Mouse (Mus musculus): ENCODE results near the gene Parp16.
"Not testable (repeated sequence)": the region's sequence is repeated elsewhere in the genome, so short reads cannot be mapped to it uniquely, and the experiment has no call there.

Parp16 gene

DNA sequence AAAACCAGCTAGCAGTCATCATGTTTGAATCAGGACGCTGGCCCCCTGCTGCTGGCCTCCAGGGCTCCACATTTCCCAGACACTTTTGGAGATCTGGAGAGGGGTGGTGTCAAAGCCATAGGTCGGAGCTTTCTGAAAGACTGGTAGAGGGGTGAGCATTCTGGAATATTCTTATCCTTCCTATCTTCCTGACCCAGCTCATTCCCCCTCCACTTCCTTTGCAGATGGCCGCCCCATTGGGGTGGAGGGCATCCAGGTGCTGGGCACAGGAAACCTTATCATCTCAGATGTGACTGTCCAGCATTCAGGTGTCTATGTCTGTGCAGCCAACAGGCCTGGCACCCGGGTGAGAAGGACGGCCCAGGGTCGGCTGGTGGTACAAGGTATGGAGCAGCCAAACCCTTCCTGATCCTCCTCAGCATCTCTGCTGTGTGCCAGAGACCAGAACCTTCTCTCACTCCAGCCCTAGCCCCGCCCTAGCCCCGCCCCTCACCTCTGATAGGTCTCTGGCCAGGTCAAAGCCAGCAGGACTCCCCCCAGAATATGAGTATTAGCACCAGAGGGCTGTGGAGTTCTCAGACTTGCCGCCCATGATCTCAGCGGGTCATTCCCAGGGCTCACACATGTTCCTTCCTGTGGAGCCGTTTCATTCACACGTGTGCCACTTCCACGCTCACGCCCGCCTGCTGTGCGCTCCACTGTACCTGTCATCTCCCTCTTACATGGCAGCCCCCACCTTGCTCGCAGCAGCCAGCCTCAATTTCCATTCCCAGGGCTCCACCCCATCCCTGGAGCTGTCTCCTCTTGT, 15.1 kb upstream of the Parp16 start:
- no peak for DNase-seq

DNA sequence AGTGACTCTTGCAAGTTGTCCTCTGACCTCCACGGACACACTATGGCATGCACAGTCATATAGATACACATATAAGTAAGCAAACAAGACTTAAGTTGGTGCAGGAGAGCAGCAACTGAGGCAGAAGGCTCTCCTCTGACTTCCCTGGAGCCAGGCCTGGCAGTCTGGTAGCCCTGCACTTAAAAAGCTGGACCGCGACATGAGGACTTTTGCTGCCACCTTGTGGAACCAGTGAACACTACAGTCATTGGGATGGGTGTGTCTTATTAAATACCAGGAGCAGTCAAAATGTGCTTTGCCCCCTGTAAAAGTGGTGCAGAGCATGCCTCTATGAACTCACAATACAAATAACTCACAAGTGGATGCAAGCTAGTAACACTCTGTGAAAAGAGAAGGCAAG, 6.6 kb upstream of the Parp16 start:
- peak; percentile 80 to 83 for DNase-seq

DNA sequence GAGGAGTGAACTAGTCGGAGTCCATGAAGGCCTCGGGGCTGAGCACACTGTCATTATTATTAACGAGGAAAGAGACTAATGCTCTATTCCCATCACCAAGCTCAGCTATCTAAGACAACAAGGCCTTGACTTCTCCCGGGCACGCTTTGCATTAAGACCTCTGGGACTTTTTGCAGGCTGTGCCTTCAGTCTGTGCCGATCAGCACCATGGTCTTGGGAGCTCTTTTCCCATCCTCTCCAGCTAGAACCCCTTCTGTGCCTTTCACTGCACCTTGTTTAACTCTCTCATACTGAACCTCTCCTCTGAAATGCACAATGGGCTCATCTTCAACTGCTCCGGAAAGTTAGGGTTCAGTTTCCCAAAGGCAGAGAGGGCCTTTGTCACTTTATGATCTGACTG, 4.8 kb upstream of the Parp16 start:
- no peak for DNase-seq

DNA sequence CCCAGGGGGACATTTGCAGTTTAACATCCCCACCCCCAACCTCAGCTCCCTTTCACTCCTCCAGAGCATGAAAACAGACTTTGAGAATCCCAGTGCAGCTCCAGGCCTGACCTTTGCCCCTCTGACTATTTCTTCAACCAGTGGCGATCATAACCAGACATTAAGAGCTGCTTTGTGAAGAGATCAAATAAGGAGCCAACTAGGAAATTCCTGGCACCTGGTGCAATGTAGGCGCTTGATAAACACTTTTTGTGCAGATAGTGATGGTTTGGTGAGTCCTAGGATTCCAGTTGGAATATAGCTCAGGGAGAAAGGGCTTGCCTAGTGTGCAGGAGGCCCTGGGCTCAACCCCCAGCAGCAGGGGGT, 3.8 kb upstream of the Parp16 start:
- DNase-seq: no peak

DNA sequence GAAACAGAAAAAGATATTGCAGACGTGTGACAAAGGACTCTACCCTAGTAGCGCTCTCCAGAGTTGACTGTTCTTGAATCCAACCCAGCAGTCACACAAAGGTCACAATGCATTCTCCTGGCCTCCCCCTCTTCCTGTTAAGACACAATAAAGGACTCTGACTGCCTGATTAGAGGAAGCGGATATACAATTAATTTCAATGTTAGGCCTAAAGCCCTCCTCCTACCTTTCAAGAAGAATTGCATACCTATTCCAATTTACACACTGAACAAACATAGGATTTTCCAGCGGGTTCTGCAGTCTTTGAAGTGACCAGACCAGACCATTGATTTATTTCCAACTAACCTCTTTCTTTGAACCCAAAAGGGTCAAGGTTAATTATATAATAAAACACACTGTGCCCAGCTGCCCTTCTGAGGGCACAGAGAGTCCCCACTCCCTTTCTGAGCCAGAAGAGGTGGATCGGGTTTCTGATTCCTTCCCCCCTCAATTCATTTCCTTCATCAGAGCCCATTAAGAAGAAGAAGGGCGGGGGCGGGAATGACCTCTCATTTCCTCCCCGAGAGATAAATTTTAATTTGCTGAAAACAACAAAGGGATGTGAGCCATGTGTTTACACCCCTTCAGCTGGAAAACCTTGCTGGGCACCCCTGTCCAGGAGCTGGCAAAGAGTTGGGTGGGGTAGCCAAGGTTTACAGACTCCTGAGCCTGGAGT, 3.2 kb upstream of the Parp16 start:
- no peak for DNase-seq

DNA sequence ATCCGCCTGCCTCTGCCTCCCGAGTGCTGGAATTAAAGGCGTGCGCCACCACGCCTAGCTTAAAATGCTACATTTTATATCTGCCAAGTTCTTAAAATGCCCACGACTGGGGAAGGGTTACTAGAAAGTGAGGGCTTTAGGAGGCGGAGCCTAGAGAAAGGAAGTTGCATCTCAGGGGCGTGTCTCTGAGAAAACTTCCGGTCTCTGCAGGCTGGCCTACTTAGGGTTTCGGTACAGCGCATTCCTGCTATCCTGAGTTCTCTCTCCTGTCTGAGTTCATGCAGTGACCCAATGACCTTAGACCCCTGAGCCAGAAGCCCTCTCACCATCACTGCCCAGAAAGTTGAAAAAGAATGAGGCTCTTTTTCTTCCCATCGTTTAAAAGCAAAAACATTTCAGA, 1.9 kb upstream of the Parp16 start:
- no peak for DNase-seq

DNA sequence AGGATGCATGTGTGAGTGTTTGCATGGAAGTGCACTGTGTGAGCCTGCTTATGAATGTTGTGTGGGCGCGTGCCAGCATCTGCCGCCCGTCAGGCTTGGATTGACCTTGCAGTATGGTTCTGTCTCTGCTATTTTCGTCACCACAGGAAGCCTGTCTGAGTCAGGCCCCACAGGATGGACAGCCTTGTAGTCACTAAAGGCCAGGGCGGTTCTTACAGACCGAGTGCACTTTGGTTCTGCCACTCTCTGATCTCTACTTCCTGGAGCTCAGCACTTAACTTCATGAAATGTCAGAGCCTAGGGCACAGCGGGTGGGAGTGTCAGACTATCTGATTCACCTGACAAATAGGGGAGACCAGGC, 448 bp downstream of the Parp16 start:
- DNase-seq: peak; percentile 37 to 52

DNA sequence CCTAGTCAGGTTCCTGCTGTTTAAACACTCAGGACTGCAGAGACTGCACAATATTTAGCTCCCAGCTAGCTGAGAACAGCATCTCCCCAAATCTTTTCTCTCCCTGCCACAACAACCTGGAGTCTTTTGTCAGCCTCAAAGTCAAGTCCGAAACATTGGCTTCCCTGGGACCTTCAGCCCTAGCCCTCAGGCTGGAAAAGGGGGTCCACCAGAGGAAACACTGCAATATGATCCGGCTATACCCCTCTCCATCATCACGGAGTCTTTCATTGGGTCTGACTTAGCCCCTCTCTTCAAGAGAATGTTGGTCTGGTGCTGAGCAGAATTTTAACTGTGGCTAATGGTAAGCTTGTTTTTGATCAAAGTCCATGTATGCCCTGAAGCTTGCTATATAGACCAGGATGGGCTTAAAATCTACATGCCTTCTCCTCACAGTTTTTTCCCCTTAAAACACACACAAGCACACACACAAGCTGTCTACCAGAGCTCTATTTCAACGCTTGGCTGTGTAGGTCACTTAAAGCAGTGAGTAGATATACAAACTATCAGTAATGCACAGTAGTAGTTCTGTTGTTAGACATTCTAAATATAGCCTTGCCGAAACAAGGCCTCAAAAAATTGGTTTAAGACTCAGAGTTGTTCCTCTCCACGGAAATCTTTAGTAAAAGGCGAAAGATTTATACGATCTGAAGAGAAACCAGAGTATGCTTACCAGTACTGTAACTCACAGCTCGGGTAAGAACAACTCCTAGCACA, 1.0 kb downstream of the Parp16 start:
- DNase-seq: peak in 1 of 2 experiments; percentile 34

DNA sequence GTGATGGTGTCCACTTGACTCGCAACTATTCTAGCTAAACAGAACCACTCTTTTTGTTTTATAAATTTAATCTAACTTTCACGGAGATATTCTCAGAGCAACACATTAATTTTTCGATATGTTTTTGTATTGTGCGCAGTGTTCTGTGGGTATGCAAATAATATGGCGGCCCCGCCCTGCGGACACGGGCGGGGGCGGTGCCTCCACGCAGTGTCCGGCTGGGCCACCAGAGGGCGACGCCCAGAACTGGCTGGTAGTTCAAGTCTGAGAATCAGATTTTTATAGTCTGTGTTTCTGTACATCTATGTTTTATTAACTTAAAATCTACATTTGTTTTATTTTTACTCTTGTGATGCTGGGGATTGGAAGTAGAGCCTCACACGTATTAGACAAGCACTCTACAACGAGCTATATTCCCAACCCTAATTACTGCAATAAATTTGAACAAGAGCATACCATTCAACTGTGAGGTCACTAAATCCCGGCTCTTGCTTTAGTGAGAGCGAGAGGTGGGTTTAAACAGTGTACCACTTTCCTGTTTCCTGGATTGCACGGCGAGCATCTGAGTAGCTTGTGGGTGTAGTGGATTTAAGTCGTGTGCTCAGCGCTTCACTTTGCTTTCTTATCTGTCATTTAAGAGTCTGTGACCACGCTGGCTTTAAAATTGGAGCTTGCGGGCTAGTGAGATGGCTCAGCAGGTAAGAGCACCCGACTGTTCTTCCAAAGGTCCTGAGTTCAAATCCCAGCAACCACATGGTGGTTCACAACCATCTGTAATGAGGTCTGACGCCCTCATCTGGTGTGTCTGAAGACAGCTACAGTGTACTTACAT, 1.8 kb downstream of the Parp16 start:
- DNase-seq: peak; percentile 89 to 92

DNA sequence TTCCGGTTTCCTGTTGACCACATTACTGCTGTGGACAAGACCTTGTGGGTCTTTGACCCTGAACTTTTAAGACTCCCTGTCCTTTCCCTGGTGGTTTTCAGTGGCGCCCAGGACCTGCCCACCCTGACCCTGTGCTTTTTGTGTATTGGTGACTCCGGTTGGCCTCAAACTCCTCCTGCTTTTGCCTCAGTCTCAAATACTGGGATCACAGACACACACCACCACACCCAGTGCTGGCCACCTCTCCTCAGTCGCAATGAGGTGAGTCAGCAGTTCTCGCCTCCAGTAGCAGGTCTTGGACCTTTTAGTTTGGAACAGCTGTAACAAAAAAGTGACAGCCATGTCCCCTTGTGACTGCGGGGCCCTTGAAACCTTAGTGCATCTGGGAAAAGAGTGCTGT, 2.7 kb downstream of the Parp16 start:
- peak in 1 of 2 experiments; percentile 14 for DNase-seq

DNA sequence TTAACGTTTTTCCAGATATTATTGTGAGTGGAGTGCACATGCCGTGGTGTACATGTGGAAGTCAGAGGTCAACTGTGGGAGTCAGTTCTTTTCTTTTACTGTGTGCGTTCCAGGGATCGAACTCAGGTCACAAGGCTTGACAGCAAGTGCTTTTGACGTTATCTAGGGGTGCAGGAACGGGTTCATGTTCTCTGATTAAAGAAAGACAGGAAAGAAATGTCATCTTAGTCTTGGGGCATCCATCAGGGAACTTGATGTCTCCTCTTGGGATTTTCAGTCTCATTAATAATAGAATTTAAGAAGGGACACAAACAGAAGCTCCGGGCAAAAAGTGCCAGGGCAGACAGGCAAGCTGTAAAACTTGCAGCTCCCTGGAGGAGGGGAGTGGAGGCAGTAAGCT, 4.6 kb downstream of the Parp16 start:
- DNase-seq: no peak

DNA sequence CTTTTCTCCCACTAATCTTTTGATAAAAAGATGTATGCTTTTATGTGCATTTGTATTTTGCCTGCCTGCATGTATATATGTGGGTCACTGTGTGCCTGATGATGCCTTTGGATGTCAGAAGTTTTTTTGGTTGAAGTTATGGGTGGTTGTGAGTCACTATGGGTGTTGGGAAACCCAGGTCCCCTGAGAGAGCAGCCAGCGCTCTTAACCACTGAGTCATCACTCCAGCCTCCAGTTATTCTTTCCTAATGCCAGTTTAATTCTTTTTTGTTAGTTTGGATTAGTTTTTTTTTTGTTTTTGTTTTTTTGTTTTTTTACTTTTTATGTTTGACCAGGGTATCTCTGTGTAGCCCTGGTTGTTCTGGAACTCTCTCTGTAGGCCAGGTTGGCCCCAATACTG, 5.5 kb downstream of the Parp16 start:
- peak; percentile 62 to 65 for DNase-seq

DNA sequence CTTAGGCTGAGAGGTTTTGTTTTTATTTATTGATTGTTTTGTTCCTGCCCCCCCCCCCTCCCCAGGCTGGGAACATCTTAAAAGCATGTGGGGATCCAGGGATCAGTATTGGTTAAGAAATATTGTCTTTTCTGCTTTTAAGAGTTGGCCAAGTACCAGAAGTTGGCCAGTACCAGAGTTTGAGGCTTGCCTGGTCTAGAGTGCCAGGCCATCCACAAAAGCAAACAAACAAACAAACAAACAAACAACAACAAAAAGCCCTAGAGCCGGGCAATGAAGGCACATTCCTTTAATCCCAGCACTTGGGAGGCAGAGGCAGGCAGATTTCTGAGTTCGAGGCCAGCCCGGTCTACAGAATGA, 5.8 kb downstream of the Parp16 start:
- DNase-seq: no peak

DNA sequence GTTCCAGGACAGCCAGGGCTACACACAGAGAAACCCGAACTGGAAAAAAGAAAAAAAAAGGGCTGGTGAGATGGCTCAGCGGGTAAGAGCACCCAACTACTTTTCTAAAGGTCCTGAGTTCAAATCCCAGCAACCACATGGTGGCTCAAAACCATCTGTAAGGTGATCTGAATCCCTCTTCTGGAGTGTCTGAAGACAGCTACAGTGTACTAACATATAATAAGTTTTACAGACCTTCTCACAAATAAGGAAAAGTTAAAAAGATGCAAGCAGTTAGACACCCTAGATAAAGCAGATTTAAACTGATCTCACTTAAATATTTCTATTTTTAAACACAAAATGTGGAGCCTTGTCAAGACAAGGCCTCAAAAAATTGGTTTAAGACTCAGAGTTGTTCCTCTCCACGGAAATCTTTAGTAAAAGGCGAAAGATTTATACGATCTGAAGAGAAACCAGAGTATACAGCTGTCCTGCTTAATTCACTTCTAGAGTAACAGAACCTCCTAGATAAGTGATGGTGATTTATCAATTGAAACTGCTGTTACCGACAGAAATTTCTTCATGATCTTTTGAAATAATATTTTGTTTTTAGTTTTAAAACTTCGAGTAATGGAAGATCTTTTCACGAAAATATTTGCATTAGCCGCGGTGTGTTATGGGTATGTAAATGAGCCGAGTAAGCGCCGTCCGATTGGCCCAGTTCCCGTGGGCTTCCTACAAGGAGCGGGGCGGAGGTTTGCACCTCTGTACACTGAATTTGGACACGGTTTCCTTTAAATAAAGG, 6.4 kb downstream of the Parp16 start:
- peak; percentile 84 to 88 for DNase-seq

DNA sequence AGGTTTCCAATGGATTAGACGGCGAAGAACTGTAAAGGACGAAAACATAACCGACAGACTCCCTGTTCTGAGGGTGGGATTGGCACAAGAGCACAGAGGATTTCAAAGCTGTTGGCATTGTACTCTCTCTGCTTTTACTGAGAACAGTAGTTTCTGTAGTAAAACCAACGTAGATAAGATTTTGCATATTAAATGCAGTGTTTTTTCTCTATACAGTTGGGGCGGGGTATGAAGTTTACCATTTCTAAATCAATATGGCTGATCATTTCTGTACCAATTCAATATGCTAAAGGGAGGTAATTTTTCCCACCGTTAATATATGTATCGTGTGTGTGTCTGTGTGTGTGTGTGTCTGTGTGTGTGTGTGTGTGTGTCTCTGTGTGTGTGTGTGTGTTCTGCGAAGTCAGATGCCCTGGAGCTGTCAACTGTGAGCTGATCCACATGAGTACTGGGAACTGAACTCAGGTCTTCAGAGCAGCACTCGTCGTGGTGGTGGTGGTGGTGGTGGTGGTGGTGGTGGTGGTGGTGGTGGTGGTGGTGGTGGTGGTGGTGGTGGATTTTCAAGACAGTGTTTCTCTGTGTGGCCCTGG, 7.1 kb downstream of the Parp16 start:
- no peak for DNase-seq

DNA sequence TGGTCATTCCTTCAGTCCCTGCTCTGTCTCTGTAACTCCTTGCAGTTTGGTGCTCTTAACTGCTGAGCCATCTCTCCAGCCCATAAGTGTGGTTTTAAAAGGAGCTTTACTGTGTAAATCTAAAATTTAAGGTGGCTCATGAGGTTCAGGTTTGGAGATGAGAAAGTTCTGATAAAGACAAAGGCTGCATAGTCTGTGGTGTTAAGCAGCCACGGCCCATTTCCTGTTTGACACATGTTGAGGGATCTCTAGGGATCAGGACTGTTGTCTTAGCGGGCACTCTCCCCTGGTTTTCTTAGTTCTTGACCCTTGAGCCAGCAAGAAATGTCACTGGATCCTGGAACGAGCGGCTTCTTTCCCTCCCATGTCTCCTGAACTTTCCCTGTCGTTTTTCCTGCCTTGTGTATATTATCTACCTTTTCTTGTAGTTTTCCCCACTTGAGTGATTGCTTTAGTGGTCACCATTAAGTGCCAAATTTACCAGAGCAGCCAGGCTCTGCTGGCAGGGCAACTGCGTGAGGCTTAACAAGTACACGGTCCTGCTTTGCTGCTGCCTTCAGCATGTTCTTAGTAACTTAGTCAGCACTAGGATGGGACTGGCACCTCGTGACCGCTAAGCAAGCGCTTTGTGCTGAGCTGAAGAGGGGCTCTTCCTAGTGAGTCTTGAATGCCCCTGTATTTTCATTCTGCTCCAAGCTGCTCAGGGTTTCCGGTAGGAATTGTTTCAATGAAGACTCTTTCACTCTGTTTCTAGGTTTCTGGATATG, 10.1 kb downstream of the Parp16 start:
- no peak for DNase-seq

DNA sequence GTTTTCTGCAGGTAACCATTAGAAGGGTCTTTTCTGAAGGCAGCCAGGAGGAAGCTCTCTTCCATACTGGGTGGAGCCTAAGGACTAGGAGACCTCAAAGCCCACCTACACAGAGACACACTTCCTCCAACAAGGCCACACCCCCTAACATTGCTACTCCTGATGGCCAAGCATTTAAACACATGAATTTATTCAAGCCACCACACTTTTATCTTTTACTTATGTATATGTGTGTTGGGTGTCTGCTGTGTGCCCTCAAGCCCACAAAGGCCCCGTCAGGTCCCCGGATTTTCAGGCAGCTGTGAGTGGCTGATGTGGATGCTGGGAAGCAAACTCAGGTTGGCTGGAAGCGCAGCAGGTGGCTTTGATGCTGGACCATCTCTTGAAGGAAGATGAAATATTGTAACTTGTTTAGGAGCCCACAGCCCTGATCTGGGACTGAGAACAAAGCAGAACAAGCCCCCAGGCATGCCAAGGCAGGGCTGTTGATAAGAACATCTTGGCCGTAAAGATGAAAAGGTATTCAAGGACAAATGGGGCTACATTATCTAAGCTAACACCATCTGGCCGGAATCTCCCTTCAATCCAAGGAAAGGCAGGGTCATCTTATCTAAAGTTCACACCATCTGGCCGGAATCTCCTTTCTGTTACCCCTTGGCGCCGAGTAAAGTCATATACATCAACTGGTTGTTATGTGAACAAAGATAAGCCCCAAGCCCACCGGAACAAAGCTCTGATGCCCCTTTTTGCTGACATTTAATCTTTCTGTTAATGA, 12.1 kb downstream of the Parp16 start:
- DNase-seq: not testable (repeated sequence)

DNA sequence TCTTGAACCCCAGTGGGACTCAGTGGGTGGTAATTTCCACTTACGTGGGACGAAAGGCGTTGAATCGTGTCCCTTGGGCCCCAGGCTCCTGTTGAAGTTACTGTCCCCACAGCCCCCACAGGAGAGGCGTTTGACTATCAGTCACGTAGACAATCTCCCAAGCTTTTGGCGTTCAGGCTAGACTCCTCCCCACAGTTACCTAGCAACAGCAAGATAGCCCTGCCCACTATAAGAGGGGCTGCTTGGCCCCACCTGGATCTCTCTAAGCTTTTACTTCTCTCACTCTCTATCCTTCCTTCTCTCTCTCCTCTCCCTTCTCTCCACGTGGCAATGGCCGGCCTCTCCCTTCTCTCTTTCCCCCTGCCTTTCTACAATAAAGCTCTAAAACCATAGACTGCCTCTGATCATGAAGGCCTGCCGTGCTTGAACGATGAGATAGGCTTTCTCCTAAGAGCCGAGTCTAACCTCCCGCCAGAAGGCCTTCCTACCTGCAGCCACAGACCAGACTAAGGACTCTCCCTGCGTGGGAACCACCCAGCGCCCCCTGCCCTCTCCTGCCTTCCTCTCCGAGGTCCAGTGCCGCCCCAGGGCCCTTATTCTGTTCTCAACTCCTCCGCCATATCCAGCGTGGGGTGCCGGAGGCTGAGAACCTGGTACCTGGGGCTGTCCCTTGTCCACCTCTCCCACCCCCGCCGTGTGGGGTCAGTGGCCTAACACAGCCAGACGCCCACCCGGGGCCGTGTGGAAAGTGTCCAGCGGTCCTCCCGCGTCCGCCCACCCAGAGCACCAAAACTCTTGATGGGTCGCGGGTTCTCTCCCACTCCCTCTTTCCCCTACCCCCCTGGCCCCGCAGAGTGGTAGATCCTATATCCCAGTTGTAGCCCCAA, 13.4 kb downstream of the Parp16 start:
- no peak for DNase-seq

DNA sequence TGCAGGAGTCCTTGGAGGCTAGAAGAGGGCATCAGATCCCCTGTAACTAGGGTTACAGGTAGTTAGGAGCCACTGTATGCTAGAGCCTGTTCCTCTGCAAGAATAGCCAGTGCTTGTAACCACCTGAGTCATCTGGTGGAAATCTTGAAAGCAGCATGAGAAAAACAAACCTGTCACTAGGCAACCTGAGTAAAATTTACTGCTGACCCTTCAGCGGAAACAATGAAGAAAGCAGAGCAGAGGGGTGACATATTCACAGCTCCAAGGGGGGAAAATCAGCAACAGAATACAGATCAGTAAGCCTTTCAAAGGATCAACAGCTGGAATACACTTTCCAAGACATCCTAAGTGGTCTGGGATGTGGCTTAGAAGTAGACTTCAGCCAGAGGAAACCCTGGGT, 16.4 kb downstream of the Parp16 start:
- no peak for DNase-seq

Measured in lung, adult 18-20 months (tissue).